Mouse (Mus musculus): ENCODE measurements around the gene Ltbp4. TPM values are rescaled to one million over a fixed set of nuclear protein-coding genes. Genes with fewer than 3 reads are reported as not detected.

Gene Ltbp4
- polyA plus RNA-seq (2012; rRNA removed) = 24.3 and 24.4 TPM in 2 replicates

GRCm38 (mm10) chr7:27337175-27337853 lies at the start of gene Ltbp4:
Gene Ltbp4 (minus strand): TSS chr7:27337692.
- TF ChIP-seq CTCF (IDR thresholded peaks at IDR 0.05; ENCODE audit: borderline replicate concordance, extremely low read depth, insufficient read depth, insufficient read length) (no peak), POLR2A (IDR thresholded peaks at IDR 0.05; ENCODE audit: borderline replicate concordance, extremely low read depth, insufficient read depth, insufficient read length, poor library complexity, severe bottlenecking) (no peak)
- DNase-seq (ENCODE audit: low read depth) = peak; percentile 69

GRCm38 (mm10) chr7:27384731-27385130 lies 47.2 kb upstream of the Ltbp4 start:
- TF ChIP-seq CTCF (IDR thresholded peaks at IDR 0.05; ENCODE audit: borderline replicate concordance, extremely low read depth, insufficient read depth, insufficient read length) = peak; percentile 74
- no peak for TF ChIP-seq POLR2A (IDR thresholded peaks at IDR 0.05; ENCODE audit: borderline replicate concordance, extremely low read depth, insufficient read depth, insufficient read length, poor library complexity, severe bottlenecking)
- DNase-seq (ENCODE audit: low read depth) = peak; percentile 64

- TF ChIP-seq CTCF (IDR thresholded peaks at IDR 0.05; ENCODE audit: borderline replicate concordance, extremely low read depth, insufficient read depth, insufficient read length) (no peak), POLR2A (IDR thresholded peaks at IDR 0.05; ENCODE audit: borderline replicate concordance, extremely low read depth, insufficient read depth, insufficient read length, poor library complexity, severe bottlenecking) (no peak)
- peak; percentile 39 for DNase-seq (ENCODE audit: low read depth)
Observed at GRCm38 (mm10) chr7:27384134-27384533, 46.6 kb upstream of the Ltbp4 start.

- DNase-seq (ENCODE audit: low read depth) = no peak
- no peak for TF ChIP-seq POLR2A (IDR thresholded peaks at IDR 0.05; ENCODE audit: borderline replicate concordance, extremely low read depth, insufficient read depth, insufficient read length, poor library complexity, severe bottlenecking)
- no peak for TF ChIP-seq CTCF (IDR thresholded peaks at IDR 0.05; ENCODE audit: borderline replicate concordance, extremely low read depth, insufficient read depth, insufficient read length)
Observed at GRCm38 (mm10) chr7:27383233-27383632, 45.7 kb upstream of the Ltbp4 start.

DNA sequence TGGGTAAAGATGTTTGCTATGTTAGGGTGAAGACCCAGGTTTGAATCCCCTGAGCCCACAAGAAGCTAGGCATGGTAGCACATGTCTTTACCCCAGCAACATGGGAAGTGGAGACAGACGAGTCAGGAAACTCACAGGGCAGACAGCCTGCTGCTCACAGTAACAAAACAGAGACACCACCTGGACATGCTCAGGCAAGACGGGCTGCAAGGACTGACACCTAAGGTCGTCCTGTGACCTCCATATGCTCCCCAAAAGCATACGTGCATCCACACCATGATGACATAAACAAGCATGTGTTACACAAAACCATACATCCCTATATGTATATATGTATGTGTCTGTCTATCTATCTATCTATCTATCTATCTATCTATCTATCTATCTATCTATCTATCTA lies 44.1 kb upstream of the Ltbp4 start:
- no peak for DNase-seq (ENCODE audit: low read depth)
- no peak for TF ChIP-seq CTCF (IDR thresholded peaks at IDR 0.05; ENCODE audit: borderline replicate concordance, extremely low read depth, insufficient read depth, insufficient read length)
- no peak for TF ChIP-seq POLR2A (IDR thresholded peaks at IDR 0.05; ENCODE audit: borderline replicate concordance, extremely low read depth, insufficient read depth, insufficient read length, poor library complexity, severe bottlenecking)

GRCm38 (mm10) chr7:27381009-27381408 lies 43.5 kb upstream of the Ltbp4 start:
- no peak for DNase-seq (ENCODE audit: low read depth)
- TF ChIP-seq CTCF (IDR thresholded peaks at IDR 0.05; ENCODE audit: borderline replicate concordance, extremely low read depth, insufficient read depth, insufficient read length) = no peak
- TF ChIP-seq POLR2A (IDR thresholded peaks at IDR 0.05; ENCODE audit: borderline replicate concordance, extremely low read depth, insufficient read depth, insufficient read length, poor library complexity, severe bottlenecking) = no peak

GRCm38 (mm10) chr7:27379836-27380235 lies 42.3 kb upstream of the Ltbp4 start:
- DNase-seq (ENCODE audit: low read depth) = no peak
- TF ChIP-seq CTCF (IDR thresholded peaks at IDR 0.05; ENCODE audit: borderline replicate concordance, extremely low read depth, insufficient read depth, insufficient read length) (no peak), POLR2A (IDR thresholded peaks at IDR 0.05; ENCODE audit: borderline replicate concordance, extremely low read depth, insufficient read depth, insufficient read length, poor library complexity, severe bottlenecking) (no peak)

GRCm38 (mm10) chr7:27378431-27378830 lies 40.9 kb upstream of the Ltbp4 start:
- TF ChIP-seq CTCF (IDR thresholded peaks at IDR 0.05; ENCODE audit: borderline replicate concordance, extremely low read depth, insufficient read depth, insufficient read length) (peak; percentile 72), POLR2A (IDR thresholded peaks at IDR 0.05; ENCODE audit: borderline replicate concordance, extremely low read depth, insufficient read depth, insufficient read length, poor library complexity, severe bottlenecking) (no peak)
- peak; percentile 74 for DNase-seq (ENCODE audit: low read depth)

DNA sequence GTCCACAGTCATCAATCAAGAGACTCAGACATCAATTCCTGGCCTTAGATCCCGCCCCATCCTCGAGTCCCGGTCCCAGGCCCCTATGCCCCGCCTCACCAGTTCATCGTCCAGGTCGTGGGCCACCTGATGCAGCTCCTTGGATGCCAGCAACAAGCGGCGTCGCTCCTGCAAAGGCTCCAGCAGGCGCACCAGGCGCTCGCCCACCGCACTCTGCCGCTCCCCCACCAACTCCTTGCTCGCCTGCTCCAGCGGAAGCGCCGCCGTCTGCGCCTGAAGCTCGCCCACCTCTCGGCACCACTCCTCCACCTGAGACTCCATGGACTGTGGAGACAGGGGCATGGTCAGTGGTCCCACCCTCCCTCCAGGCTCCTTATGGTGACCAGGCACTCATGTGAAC lies 37.8 kb upstream of the Ltbp4 start:
- TF ChIP-seq CTCF (IDR thresholded peaks at IDR 0.05; ENCODE audit: borderline replicate concordance, extremely low read depth, insufficient read depth, insufficient read length) = no peak
- no peak for TF ChIP-seq POLR2A (IDR thresholded peaks at IDR 0.05; ENCODE audit: borderline replicate concordance, extremely low read depth, insufficient read depth, insufficient read length, poor library complexity, severe bottlenecking)
- no peak for DNase-seq (ENCODE audit: low read depth)

GRCm38 (mm10) chr7:27371715-27372462 lies 34.4 kb upstream of the Ltbp4 start:
- TF ChIP-seq CTCF (IDR thresholded peaks at IDR 0.05; ENCODE audit: borderline replicate concordance, extremely low read depth, insufficient read depth, insufficient read length) = no peak
- no peak for TF ChIP-seq POLR2A (IDR thresholded peaks at IDR 0.05; ENCODE audit: borderline replicate concordance, extremely low read depth, insufficient read depth, insufficient read length, poor library complexity, severe bottlenecking)
- no peak for DNase-seq (ENCODE audit: low read depth)

DNA sequence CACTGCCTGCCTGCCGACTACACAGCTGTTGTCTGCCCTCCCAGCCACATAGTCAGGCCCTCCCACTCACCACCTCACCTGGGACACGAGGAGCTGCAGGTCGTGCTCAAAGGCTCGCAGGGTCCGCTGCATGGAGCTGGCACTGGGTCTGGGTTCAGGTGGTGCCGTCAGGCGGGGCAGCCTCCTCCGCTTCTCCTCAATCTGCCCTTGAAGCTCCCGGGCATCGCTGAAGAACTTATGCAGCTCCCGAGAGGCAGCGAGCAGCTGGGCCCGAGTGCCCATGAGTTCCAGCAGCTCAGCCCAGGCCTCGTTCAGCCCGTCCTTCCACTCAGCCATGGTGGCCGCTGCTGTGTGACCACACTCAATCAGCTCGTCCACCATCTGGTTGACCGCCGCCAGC lies 31.6 kb upstream of the Ltbp4 start:
- no peak for DNase-seq (ENCODE audit: low read depth)

More for the DNA sequence above, 31.6 kb upstream of the Ltbp4 start:
- TF ChIP-seq POLR2A (IDR thresholded peaks at IDR 0.05; ENCODE audit: borderline replicate concordance, extremely low read depth, insufficient read depth, insufficient read length, poor library complexity, severe bottlenecking) = no peak
- TF ChIP-seq CTCF (IDR thresholded peaks at IDR 0.05; ENCODE audit: borderline replicate concordance, extremely low read depth, insufficient read depth, insufficient read length) = no peak

Data from brain, embryonic 14.5 days (tissue).